Mouse (Mus musculus) forebrain, embryonic 15.5 days (tissue): Measurements from ENCODE around the gene Ccnd1. TPM values are rescaled to one million over a fixed set of nuclear protein-coding genes. Genes with fewer than 3 reads are reported as not detected.
"Not testable (repeated sequence)": the region's sequence is repeated elsewhere in the genome, so short reads cannot be mapped to it uniquely, and the experiment has no call there.

Experiments
- ATAC-seq: fragments of 200-750 bp; cut with Nextera tagmentation; replicated peaks from 2 replicates; pipeline ENCODE4 v1.8.0; 2017; ENCODE audit warnings: mild to moderate bottlenecking, moderate TSS enrichment, moderate library complexity
- H3K27ac ChIP-seq: fragments of 300-500 bp; sonication (generic); replicated peaks from 2 replicates; pipeline ENCODE4 v1.5.1; 2015; ENCODE audit warnings: mild to moderate bottlenecking, inconsistent platforms
- H3K27me3 ChIP-seq: fragments of 300-500 bp; sonication (generic); 2 replicates; pipeline ENCODE4 v1.6.1; 2015; ENCODE audit warnings: inconsistent platforms
- H3K36me3 ChIP-seq: fragments of 300-500 bp; sonication (generic); 2 replicates; pipeline ENCODE4 v1.6.1; 2015; ENCODE audit warnings: mild to moderate bottlenecking, inconsistent platforms
- H3K4me1 ChIP-seq: fragments of 300-500 bp; sonication (generic); 2 replicates; pipeline ENCODE4 v1.6.1; 2015; ENCODE audit warnings: inconsistent platforms
- H3K4me2 ChIP-seq: fragments of 300-500 bp; sonication (generic); replicated peaks from 2 replicates; pipeline ENCODE4 v1.6.1; 2015; ENCODE audit warnings: mild to moderate bottlenecking, inconsistent platforms
- H3K4me3 ChIP-seq: fragments of 300-500 bp; sonication (generic); 2 replicates; pipeline ENCODE4 v1.5.1; 2015; ENCODE audit warnings: mild to moderate bottlenecking, inconsistent platforms
- H3K9ac ChIP-seq: fragments of 300-500 bp; sonication (generic); replicated peaks from 2 replicates; pipeline ENCODE4 v1.6.1; 2015; ENCODE audit warnings: mild to moderate bottlenecking, inconsistent platforms
- H3K9me3 ChIP-seq: fragments of 300-500 bp; sonication (generic); 2 replicates; pipeline ENCODE4 v1.6.1; 2016; ENCODE audit warnings: inconsistent platforms
- WGBS: fragments of 180-500 bp; shearing (Covaris S2); methylation state at CpG from one replicate; pipeline ENCODE4 v1.1.7; 2015; ENCODE audit warnings: mixed read lengths; 5-methylcytosine and 5-hydroxymethylcytosine counted together
- polyA plus RNA-seq: library from polyadenylated mRNA; unstranded; fragments of >200 nt; fragmentation: Nextera tagmentation; extraction: Ambion mirVana; gene quantifications from 2 replicates; pipeline ENCODE4 v1.2.1, GENCODE M21; 2015

Gene Ccnd1
- polyA plus RNA-seq, 1 experiment from 2014 or later, result 34.9 TPM

- Histone ChIP-seq H3K36me3 (no peaks in the 10 kb centered on the region), H3K4me2 (peak overlapping the region; percentile 97), H3K4me3 (peak overlapping the region; percentile 49), H3K9me3 (no peaks in the 10 kb centered on the region), H3K4me1 (peaks cover 29% of the 10 kb centered on the region), H3K27me3 (peaks cover 29% of the 10 kb centered on the region; the same call in 1 of the 2 replicates), H3K27ac (peak overlapping the region; percentile 64), H3K9ac (peak overlapping the region; percentile 44)
- peak; percentile 78 for ATAC-seq
- under 1% methylated on average over 37 of the region's 37 CpGs for WGBS
These were observed 44.2 kb downstream of the Ccnd1 start for GRCm38 (mm10) chr7:144895305-144896111.

DNA sequence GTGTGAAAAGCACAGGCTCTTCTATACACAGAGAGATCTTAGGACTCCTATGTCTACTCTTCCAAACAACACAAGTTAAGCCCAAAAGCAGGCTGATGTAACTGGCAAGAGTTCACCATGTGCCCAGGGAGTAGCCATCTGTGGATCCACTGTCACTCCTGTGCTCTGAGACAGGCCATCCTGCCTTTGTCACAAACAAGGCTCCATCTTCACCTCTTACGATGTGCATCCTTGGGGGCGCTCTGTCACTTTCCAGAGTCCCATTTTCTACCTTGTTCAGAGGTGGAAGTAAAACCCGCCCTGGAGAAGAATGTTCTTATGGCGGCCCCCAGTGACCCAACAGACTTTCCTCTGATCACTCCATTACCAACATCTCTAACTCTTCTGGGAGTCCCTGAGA lies 45.0 kb downstream of the Ccnd1 start:
- H3K27me3 ChIP-seq, result peaks cover 29% of the 10 kb centered on the region; the same call in 1 of the 2 replicates
- peaks cover 29% of the 10 kb centered on the region for H3K4me1 ChIP-seq
- H3K9me3 ChIP-seq, result no peaks in the 10 kb centered on the region
- no peak overlapping the region for H3K9ac ChIP-seq
- peak overlapping the region; percentile 49 for H3K4me3 ChIP-seq
- H3K27ac ChIP-seq, result peak overlapping the region; percentile 64
- H3K36me3 ChIP-seq, result no peaks in the 10 kb centered on the region
- ATAC-seq, result 0 out of 2 replicates have a peak, but pooled peaks have one; percentile 18
- WGBS, result 0% methylated on average over 4 of the region's 4 CpGs
- H3K4me2 ChIP-seq, result peak overlapping the region; percentile 97

- Histone ChIP-seq H3K4me2 (peak overlapping the region; percentile 97; the same call in 1 of the 2 replicates), H3K27me3 (peaks cover 29% of the 10 kb centered on the region; the same call in 1 of the 2 replicates), H3K27ac (no peak overlapping the region), H3K9me3 (no peaks in the 10 kb centered on the region), H3K9ac (no peak overlapping the region), H3K36me3 (no peaks in the 10 kb centered on the region), H3K4me3 (no peak overlapping the region), H3K4me1 (peaks cover 29% of the 10 kb centered on the region)
- WGBS, result 4% methylated on average over 5 of the region's 5 CpGs
- ATAC-seq, result no peak
These were observed 45.5 kb downstream of the Ccnd1 start for GRCm38 (mm10) chr7:144894191-144894590.

- 51% methylated on average over 6 of the region's 6 CpGs for WGBS
- Histone ChIP-seq H3K4me2 (no peak overlapping the region), H3K36me3 (no peaks in the 10 kb centered on the region), H3K27ac (no peak overlapping the region), H3K27me3 (peaks cover 16% of the 10 kb centered on the region; the same call in 1 of the 2 replicates), H3K4me3 (no peak overlapping the region), H3K9ac (no peak overlapping the region), H3K9me3 (no peaks in the 10 kb centered on the region), H3K4me1 (peaks cover 34% of the 10 kb centered on the region)
- ATAC-seq, result no peak
These were observed 47.4 kb downstream of the Ccnd1 start for GRCm38 (mm10) chr7:144892322-144892721.

- no peak for ATAC-seq
- 87% methylated on average over 2 of the region's 2 CpGs for WGBS
- Histone ChIP-seq H3K27me3 (peaks cover 13% of the 10 kb centered on the region; the same call in 1 of the 2 replicates), H3K36me3 (no peaks in the 10 kb centered on the region), H3K9ac (no peak overlapping the region), H3K4me1 (peaks cover 29% of the 10 kb centered on the region), H3K9me3 (no peaks in the 10 kb centered on the region), H3K4me2 (no peak overlapping the region), H3K4me3 (no peak overlapping the region), H3K27ac (no peak overlapping the region)
These were observed 47.9 kb downstream of the Ccnd1 start for GRCm38 (mm10) chr7:144891863-144892262.

DNA sequence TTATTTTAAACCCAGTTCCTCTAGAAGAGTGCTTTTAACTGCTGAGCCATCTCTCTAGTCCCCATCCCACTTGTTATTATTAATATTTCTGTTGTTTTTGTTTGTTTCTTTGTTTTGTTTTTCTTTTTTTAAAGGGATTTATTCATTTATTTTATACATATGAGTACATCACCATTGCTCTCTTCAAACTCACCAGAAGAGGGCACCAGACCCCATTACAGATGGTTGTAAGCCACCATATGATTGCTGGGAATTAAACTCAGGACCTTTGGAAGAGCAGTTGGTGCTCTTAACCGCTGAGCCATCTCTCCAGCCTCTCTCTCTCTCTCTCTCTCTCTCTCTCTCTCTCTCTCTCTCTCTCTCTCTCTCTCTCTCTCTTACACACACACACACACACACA lies 49.1 kb downstream of the Ccnd1 start:
- H3K36me3 ChIP-seq, H3K4me3 ChIP-seq, ATAC-seq, H3K27ac ChIP-seq, H3K9ac ChIP-seq, H3K27me3 ChIP-seq, H3K9me3 ChIP-seq, H3K4me2 ChIP-seq: not testable (repeated sequence)
- WGBS, result 100% methylated on average over 1 of the region's 1 CpGs
- H3K4me1 ChIP-seq, result peaks cover 17% of the 10 kb centered on the region

DNA sequence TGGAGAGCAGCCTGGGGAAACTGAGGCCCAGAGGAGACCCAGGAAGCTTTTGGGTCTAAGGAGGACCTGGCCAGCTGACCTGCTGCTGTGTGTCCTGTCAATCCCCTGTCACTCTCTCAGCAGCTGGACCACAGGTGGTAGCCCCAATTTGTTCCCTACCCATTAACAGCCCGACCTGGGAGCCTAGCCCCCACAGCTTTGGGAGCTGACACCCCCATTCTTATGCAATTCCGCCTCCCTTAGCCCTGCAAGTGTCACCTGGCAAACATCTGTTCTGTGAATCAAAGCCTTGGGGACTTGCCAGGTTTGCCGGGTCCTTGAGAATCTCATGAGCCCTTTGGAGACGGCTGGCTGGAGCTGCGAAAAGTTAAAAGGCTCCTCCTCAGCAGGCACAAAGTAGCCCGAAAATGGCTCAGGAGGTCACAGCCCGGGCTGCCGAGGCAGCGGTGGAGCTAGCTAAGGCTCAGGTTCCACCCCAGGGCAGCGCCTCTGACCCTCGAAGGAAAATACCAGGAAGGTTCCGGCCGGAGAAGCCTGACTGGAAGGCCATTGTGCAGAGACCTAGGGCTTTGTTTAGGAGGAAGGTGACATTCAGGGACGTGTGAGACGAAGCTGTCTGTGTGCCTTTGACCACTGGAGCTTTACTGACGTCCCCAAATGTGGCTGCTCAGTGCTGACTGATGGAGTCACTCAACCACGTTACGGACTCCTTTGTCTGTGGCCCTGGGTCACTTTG lies 51.0 kb downstream of the Ccnd1 start:
- no peaks in the 10 kb centered on the region for H3K9me3 ChIP-seq
- no peaks in the 10 kb centered on the region for H3K36me3 ChIP-seq
- H3K4me1 ChIP-seq, result 0 out of 2 replicates have a peak, but pooled peaks cover 5% of the 10 kb centered on the region
- H3K4me3 ChIP-seq, result no peak overlapping the region
- ATAC-seq, result no peak
- no peak overlapping the region for H3K9ac ChIP-seq
- no peak overlapping the region for H3K27ac ChIP-seq
- H3K27me3 ChIP-seq, result 0 out of 2 replicates have a peak, but pooled peaks cover 2% of the 10 kb centered on the region
- no peak overlapping the region for H3K4me2 ChIP-seq
- 6% methylated on average over 18 of the region's 18 CpGs for WGBS

- Histone ChIP-seq H3K4me1 (0 out of 2 replicates have a peak, but pooled peaks cover 5% of the 10 kb centered on the region), H3K4me2 (no peak overlapping the region), H3K9ac (no peak overlapping the region), H3K36me3 (no peaks in the 10 kb centered on the region), H3K27me3 (0 out of 2 replicates have a peak, but pooled peaks cover 2% of the 10 kb centered on the region), H3K27ac (no peak overlapping the region), H3K9me3 (no peaks in the 10 kb centered on the region), H3K4me3 (no peak overlapping the region)
- 81% methylated on average over 2 of the region's 2 CpGs for WGBS
- no peak for ATAC-seq
These were observed 52.1 kb downstream of the Ccnd1 start for GRCm38 (mm10) chr7:144887672-144888071.

GRCm38 (mm10) chr7:144883106-144883505 lies 56.6 kb downstream of the Ccnd1 start:
- H3K27me3 ChIP-seq, result 0 out of 2 replicates have a peak, but pooled peaks cover 1% of the 10 kb centered on the region
- H3K4me3 ChIP-seq, result no peak overlapping the region
- H3K4me1 ChIP-seq, result no peaks in the 10 kb centered on the region
- no peak for ATAC-seq
- H3K27ac ChIP-seq, result no peak overlapping the region
- H3K4me2 ChIP-seq, result no peak overlapping the region
- no peak overlapping the region for H3K9ac ChIP-seq
- 42% methylated on average over 2 of the region's 2 CpGs for WGBS
- H3K9me3 ChIP-seq, result no peaks in the 10 kb centered on the region
- H3K36me3 ChIP-seq, result no peaks in the 10 kb centered on the region

Other genes with a start within 250 kb of the Ccnd1 start
- 7.5 and 7.8 TPM in 2 replicates for gene Ano1, start 188.0 kb downstream of the Ccnd1 start, polyA plus RNA-seq
- gene Fgf3, start 101.8 kb downstream of the Ccnd1 start, polyA plus RNA-seq, result 2.5 and 2.7 TPM in 2 replicates
- not detected in 2 replicates for gene Fgf4, start 92.6 kb downstream of the Ccnd1 start, polyA plus RNA-seq
- gene Fgf15, start 43.4 kb downstream of the Ccnd1 start, polyA plus RNA-seq, result 20.0 and 20.8 TPM in 2 replicates
- gene LTO1, start 24.8 kb downstream of the Ccnd1 start, polyA plus RNA-seq, result 36.3 and 39.3 TPM in 2 replicates